Mouse (Mus musculus) yolk sac, embryonic 10.5 days (tissue): Measurements from ENCODE around the gene AA986860.

Experiments
- DNase-seq: peaks from one replicate; pipeline ENCODE4 v3.0.0-alpha.2; 2017; ENCODE audit warnings: low spot score

The AA986860 gene

GRCm38 (mm10) chr1:130775691-130776331, 44.0 kb downstream of the AA986860 start:
- DNase-seq = no peak

- DNase-seq = no peak
Observed at GRCm38 (mm10) chr1:130776645-130777044, 44.9 kb downstream of the AA986860 start.

- no peak for DNase-seq
Observed at GRCm38 (mm10) chr1:130779867-130780266, 48.1 kb downstream of the AA986860 start.

- no peak for DNase-seq
Observed at GRCm38 (mm10) chr1:130784054-130784453, 52.3 kb downstream of the AA986860 start.

GRCm38 (mm10) chr1:130787001-130787400, 55.2 kb downstream of the AA986860 start:
- no peak for DNase-seq

GRCm38 (mm10) chr1:130789512-130790451, 58.0 kb downstream of the AA986860 start:
- DNase-seq = no peak
